Mouse (Mus musculus) urinary bladder, postnatal 36 days (tissue): ENCODE measurements around the gene 1700037C18Rik.
"Not testable (repeated sequence)": the region's sequence is repeated elsewhere in the genome, so short reads cannot be mapped to it uniquely, and the experiment has no call there.

ENCODE experiments used
- DNase-seq, 2 experiments: peaks; one replicate each; pipeline ENCODE4 v3.0.0; 2022; ENCODE audit warnings: low spot score in 2 of 2, mixed read lengths in 1 of 2

Gene 1700037C18Rik

GRCm38 (mm10) chr16:3872216-3873047 lies 36.1 kb downstream of the 1700037C18Rik start, which contains the start of gene Naa60:
Gene Naa60, plus strand, starts transcription at chr16:3872375.
- peak; percentile 90 to 92 for DNase-seq

- DNase-seq: no peak
Measured at GRCm38 (mm10) chr16:3871815-3872214, 36.7 kb downstream of the 1700037C18Rik start.

GRCm38 (mm10) chr16:3859254-3859653 lies 49.2 kb downstream of the 1700037C18Rik start:
- no peak for DNase-seq

GRCm38 (mm10) chr16:3855776-3856175 lies 52.7 kb downstream of the 1700037C18Rik start:
- no peak for DNase-seq

GRCm38 (mm10) chr16:3854437-3855182 lies 53.9 kb downstream of the 1700037C18Rik start:
- DNase-seq: no peak

- no peak for DNase-seq
Measured at GRCm38 (mm10) chr16:3852586-3852985, 55.9 kb downstream of the 1700037C18Rik start.

- not testable (repeated sequence) for DNase-seq
Measured at GRCm38 (mm10) chr16:3851301-3851700, 57.2 kb downstream of the 1700037C18Rik start.

GRCm38 (mm10) chr16:3848416-3848815 lies 60.1 kb downstream of the 1700037C18Rik start:
- no peak for DNase-seq

GRCm38 (mm10) chr16:3847871-3848270 lies 60.6 kb downstream of the 1700037C18Rik start:
- no peak for DNase-seq

- DNase-seq: peak; percentile 91 to 94
Measured at GRCm38 (mm10) chr16:3846711-3847518, 61.6 kb downstream of the 1700037C18Rik start, which contains the start of gene Zfp174. Gene Zfp174, plus strand, starts transcription at chr16:3847268.
